Mouse (Mus musculus) layer of hippocampus, postnatal 25 days (tissue): ENCODE measurements around the gene Atxn7. TPM values are rescaled to one million over a fixed set of nuclear protein-coding genes. Genes with fewer than 3 reads are reported as not detected.

Source experiments
- DNase-seq, 2 experiments: peaks; one replicate each; pipeline ENCODE4 v3.0.0; 2022; ENCODE audit warnings: mixed read lengths in 2 of 2, low spot score in 1 of 2; ENCODE audit errors: extremely low spot score in 1 of 2
- total RNA-seq, 2 experiments: library from RNA; stranded (reverse); gene quantifications; 2 replicates each; pipeline ENCODE4 v1.2.3; 2021

Atxn7 gene
- total RNA-seq, 2 experiments from 2014 or later, result 22.1 to 29.4 TPM

DNA sequence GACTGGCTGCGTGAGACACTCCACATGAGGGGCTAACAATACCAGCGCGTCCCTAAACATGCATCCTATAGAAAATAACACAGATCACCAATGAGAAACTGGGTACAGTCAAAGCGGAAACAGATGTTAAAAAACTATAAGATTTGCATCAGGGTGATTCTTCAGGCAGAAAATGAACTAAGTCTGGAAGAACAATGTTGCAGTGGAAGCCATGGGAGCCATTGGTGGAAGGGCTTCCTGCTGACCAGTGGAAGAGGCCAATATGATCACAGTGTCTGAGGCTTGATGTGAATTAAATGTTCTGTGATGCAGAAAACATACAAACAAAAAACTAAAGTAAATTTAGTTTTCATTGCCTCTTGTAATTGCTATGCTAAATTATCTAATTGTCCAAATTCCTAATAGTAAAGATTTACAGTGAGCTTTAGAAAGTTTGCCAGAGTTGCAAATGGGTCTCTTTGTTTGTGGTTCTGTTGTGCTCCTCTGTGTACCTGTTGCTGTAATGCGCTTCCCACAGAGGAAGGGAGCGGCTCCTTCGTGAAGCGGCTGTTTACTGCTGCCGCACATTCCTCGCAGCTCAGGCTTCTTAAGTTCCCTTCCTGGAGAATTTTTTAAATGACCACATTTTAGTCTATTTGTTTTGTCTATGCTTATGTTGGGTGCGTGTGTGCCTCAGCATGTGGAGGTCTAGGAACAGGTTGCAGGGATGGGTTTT lies 101.4 kb downstream of the Atxn7 start:
- no peak for DNase-seq

DNA sequence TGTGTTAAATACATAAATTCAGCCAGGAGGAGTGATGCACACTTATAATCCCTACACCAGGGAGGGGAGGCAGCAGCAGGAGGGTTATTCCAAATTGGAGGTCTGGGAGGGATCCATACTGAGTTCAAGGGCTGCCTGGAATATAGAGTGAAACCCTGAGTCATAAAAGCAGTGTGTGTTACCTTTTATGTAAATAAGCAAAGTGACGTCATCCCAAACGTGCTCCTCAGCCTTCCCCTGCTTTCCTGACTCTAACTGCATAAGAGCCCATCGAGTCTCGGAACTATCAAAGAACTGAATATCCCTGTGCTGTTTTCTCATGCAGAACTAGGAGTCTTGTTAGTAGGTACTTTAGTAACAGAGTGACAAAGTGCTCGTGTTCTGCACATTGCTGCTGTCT lies 102.1 kb downstream of the Atxn7 start:
- no peak for DNase-seq

DNA sequence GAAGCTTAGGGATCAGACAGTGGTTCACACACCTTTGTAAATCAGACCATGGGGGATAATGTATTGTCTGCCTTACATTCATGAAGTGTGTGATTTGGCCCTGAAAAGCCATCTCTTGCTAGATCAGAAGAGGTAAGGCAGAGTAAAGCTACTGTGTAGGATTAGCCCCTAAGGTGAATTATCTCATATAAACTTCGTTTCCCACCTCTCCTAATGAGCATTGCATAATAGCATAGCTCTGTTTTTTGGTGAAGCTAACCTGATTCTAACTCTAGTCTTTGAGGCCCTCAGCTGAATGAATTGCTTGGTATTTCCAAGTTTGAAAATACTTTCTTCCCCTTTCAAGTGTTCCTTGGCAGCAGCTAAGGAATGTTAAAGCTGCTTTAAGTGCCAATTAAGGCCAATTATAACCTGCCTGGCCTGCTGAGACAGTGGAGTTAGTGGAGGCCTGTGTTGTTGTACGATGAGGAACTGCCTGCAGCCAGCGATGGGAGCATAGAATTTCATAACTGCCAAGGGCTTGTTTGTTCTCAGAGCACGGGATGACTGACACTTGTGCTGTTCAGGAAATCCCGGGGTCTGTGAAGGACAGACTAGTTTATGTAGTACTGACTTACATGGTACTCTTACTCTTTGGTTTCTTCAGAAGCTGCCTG lies 103.4 kb downstream of the Atxn7 start:
- DNase-seq, result no peak

DNA sequence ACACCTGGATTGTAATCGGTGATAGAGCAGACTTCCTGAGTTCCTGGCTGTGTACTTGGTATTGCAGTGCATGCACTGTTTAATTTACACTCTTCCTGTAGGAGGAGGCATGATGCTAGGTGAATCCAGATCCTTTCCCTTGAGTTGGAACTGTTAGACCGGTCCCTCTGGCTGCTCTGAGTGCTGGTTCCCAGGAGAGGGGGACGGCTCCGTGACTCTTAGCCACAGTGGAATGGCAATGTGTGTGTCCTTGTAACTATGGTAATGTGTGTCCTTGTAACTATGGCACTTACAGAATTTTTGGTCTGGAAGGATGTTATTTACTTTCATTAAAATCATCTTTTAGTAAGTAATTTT lies 103.9 kb downstream of the Atxn7 start:
- DNase-seq, result no peak

DNA sequence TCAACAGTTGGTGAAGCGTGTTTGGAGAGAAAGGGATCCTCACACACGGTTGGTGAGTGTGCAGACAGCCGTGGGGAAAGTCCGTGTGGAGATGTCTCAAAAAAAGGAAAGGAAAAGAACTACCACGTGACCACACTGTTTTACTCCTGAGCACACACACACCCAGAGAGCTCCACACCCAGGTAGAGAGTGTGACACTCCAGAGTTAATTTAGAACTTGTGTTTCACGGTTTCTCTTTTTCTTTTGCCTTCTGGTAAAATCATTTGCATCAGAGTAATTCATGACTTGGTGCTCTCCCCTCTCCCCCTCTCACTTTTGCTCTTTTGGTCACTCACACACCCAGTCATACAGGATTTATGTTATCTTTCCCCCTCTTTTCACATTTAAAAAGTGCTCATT lies 105.0 kb downstream of the Atxn7 start:
- DNase-seq, result no peak

DNA sequence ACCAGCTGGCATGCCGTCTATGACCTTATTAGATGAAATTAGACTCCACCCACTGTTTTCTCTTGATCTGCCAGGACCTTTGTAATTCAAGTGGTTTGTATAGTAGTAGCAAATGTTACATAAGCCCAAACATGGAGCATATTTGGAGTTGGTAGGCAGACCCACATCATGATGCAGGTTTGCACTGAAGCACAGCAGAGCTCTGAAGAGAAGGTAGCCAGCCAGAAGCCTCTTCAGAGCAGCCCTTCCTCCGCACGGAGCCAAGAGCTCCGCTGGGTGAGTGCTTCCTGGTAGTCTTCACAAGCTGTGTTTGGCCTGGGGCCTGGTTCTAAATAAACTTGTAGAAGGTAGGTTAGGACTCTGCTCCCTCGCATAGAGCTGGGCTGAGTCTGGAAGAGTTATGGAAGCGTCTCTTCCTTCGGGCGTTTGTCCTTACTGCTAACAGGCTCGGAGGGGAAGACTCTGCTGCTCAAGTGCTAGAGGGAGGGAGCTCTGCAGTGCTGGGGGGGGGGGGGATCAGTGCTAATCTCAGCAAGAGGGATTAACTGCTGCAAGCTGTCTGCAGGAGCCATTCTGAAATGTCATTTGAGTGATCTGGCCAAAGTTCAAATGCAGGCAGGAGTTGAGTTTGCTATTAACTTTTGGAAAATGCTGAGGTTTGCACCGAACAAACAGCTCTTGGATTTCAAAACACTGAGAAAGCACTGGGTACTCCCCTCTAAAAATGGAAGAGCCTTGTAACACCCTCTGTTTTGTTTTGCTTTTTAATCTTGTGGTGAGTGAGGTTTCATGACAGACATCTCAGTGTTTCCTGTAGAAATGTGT lies 106.6 kb downstream of the Atxn7 start:
- peak in 1 of 2 experiments; percentile 11 for DNase-seq

DNA sequence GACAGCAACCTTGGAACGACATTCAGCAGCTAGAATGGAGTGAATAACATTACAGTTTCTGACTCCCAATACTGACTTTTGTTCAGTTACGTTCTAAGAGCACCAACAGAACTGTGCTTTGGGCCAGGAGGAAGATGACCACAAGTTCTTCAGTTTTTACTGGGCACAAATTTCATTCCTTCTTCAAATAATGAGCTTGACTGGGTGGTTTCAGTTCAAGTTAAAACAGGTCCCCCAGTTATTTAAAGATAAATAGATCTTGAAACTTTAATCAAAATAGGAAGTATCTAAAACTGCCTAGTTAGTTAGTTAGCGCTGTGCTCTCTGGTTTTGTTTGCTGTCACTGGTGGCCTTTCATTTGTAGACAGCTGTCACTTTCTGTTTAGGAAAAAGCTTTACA lies 107.3 kb downstream of the Atxn7 start:
- DNase-seq, result no peak

DNA sequence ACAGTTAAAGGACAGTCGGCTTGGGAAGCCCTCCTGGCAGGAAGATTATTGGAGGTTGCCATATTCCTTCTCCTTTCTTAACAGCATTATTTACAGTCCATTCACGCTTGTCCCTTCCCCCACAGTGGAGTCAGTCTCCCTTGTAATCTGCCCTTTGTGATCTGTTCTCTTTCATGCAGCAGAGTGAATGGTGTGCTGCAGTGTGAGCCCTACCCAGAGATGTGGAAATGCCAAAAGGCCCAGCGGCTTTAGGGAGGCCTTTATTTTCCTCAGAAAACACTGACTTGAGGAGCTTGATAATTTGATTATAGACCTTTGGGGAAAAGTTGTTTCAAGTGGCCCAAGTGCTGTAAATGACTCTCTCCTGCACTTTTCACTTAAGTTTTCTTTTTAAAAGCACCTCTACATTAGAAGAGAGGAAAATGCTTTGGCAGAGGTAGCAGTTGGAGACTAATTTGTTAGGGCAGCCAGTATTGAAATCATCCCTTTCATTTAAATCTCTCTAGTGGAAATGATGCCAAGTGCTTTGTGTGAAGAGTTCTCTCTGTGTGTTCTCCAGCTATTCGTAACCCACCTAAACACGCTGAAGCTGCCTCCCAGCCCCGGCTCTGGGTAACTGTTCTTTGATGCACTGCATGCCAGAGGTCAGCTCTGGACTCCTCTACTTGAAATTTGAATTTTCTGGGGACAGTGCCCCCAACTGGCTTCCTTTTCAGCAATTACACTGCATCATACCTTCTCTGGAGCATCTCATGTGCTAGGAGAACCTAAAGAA lies 109.5 kb downstream of the Atxn7 start:
- DNase-seq, result no peak

DNA sequence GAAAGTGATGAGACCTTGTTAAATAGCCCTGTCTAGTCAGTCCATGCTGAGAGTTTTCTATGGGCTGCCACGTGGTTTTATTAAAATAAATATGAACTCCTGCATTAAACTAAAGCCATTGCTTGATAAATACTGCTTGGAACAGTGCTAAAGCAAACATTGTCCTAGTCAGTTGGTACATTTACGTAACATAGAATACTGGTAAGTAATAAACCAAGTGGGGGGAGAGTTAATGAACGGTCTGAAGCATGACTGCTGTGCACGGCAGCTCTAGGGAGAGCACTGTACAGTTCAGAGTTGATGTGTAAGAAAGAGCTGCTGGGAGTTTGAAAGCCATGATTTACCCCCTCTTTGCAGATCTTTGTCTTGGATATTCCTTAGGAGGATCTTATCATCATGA lies 110.2 kb downstream of the Atxn7 start:
- no peak for DNase-seq

DNA sequence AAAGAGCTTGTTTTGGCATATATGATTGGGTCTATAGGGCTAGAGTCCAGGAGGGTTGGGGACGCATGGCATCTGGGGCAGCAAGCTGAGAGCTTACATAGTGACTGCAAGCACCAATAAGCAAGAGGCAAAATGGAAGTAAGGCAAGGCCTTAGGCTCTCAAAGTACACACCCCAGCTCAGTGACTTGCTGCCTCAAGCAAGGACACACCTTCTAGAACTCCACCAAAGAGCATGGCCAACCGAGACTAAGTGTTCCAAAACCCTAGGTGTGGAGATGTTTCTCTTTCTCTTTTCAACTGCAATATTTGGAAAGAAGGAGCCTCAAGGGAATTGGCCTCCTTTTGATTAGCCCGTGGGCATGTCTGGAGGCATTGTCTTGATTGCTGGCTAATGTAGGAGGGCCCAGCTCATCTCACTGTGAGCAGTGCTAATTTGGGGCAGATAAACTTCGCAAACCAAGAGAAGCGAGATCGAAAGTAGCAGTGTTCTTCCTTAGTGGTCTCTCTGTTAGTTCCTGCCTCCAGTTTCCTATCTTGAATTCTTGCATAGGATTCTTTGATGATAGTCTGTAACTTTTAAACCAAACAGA lies 119.5 kb downstream of the Atxn7 start:
- DNase-seq, result no peak

DNA sequence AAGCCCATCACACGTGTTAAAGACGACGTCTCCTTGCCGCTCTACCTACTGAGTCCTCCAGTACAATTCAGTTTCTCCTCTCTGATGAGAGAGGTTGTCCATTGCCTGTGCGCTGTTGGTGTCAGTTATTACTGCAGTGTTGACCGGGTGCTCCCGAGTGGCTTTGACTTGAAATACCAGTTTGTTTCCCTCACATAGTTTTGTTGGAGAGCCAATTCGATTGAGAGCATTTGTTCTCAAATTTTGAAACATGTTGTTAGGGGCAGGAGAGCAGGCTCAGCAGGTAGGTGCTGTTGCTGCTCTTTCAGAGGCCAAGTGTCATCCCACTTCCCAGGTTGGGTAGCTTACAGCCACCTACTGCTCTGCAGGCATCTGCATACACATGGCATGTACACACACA lies 122.6 kb downstream of the Atxn7 start:
- DNase-seq, result no peak

DNA sequence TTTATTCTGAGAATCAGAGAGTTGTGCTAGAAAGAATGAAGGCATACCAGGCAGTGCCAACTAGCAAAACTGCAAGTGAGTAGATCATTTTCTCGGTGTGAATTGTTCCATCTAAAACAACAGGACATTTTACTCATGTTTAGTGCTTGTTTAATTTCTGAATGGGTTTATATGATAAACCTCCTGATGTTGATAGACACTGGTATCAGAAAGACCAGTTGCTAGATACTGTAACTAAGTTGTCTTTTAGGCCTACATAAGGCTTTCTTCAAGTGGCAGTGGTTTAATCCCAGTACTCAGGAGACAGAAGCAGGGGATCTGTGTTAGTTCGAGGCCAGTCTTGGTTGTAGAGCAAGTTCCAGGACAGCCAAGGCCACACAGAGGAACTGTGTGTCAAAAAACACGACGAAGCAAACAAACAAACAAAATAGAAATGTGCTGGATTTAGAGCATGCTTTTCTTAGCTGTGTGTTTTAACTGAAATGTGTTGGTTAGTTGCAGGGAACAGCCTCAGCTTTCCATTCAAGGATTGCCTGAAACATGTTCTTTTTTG lies 125.5 kb downstream of the Atxn7 start:
- DNase-seq, result no peak

DNA sequence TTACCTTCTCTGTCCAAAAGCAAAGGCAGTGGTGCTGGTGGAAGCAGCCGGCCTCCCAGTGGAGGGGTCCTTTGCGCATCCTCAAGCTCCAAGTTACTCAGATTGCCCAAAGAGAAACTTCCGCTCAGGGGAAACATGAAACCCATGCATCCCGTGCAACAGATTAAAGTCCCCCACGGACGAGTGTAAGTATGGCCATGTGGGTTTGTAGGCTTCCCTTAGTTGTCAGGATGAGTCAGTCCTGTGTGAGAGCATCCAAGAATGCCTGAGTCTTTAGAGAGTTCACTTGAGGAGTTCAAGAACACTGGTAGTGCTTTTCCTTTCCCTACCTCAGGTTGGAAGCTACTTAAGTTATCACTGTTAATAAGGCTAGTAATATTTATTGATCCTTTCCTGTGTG lies 126.1 kb downstream of the Atxn7 start:
- no peak for DNase-seq

DNA sequence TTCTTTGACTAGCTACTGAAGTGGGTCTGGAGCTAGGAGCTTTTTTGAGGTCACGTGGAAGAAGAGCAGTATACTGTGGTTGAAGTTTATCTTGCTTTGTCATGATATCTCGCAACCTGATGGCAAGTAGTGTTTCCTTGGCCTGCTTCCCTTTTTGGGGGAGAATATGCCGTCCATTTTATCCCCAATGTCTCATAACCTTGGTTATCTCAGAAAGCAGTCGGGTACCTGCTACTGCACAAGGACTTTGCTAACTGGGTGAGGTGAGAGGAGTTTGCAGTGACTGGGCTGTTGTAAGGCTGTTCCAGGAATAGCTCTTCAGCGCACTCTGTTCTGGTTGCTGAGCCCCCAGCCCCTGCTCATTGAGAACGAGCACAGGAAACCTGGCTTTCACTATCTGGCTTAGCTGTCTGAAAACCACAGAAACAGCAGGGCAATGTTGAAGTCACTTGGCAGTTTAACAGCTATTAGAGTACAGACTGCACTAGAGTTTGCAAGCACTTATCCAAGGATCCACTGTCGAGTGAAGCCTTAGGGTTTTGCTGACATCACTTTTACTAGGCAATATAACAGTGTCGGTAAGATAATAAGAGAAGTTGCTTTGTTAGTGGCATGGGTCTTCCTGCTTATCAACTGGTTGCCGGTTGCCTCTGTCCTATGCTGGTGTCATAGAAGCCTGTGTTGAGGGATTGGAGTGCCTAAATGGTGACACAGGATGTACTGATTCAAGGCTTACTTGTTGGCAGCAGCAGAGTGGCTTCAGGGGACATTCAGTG lies 127.0 kb downstream of the Atxn7 start:
- DNase-seq, result no peak

DNA sequence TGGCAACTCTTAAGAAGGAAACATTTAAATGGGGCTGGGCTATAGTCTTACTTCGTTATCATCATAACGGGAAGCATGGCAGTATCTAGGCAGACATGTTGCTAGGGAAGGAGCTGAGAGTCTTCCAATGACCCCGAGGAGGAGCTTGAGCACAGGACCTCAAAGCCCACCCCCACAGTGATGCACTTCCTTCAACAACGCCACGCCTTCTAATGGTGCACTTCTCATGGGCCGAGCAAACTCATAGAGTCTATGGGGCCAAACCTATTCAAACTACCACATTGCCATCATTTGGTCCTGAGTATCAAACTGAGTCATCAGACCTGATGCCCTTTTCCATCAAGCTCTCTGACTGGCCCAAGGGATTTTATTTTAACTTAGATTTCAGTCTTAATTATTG lies 129.3 kb downstream of the Atxn7 start:
- no peak for DNase-seq

DNA sequence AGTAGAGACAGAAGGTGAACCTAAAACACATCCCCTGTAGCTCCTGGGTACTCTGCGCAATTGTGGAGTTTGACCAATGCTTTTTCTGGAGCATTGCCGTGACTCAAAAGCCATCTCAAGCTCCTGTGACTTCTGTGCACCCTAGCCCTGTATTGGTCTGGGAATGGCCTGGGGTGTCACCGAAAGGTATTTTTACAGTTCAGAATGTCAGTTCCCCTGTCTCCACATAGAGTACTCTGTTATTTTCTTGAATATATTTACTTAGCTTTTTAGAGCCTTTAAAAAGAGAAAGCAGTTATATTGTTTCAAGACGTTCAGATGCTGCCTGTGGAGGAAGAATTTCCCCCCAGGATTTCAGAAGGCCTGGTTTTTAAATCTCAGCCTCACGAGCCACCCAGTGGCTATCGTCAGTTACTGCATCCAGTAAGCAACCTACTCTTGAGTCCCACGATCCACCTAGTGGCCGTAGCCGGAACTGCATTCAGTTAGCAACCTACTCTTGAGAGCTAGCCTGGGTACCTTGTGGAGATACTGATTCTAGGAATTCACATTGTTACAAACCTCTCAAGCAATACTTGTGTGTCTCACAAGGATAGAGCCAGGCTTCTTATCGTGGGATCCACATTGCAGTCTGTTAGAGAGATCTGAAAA lies 137.2 kb downstream of the Atxn7 start:
- peak; percentile 76 to 97 for DNase-seq

DNA sequence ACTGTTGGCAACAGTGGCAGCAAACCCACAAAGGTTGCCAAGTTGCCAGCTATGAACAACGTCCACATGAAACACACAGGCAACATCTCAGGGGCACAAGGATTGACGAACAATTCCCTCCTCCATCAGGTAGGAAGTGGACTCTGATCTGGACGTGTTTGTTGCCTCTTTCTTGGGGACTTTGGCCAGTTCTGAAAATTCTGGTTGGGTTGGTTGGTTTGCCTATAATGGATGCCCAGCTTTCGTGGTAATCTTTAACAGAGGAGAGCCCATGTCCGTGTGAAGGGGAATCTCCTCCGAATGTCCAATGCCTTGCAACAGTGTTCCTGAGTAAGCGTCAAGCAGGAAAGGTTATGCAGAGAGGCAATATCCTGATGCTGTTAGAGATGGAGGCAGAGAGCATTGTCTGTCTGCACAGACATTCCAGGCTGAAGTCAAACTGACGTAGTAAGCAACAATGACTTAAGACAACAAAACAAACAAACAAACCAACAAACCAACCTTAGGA lies 139.6 kb downstream of the Atxn7 start:
- DNase-seq, result no peak

DNA sequence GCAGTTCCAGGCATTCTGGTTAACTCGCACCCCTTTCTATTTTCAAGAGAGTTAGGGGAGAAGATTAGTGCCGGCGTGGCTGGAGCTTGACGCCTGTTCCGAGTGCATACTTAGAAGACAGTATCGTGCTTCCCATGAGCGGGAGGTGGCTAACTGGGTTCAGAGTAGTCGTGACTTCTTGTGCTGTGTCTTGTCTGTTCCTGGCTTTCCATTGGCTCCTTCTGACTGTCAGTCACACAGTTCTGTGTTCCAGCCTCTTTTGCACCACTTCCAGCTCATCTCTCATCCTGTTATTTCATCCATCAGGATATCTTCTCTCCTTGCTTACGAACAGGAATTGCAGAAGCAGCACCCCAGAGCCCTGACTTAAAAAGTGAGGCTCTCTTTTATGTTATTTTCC lies 140.1 kb downstream of the Atxn7 start:
- DNase-seq, result no peak
